In genomic region chr4:143258517-143258916, GRCm38 (mm10) we compare ENCODE assay signal across 7 mouse cellular contexts. TPM values are rescaled to one million over a fixed set of nuclear protein-coding genes. Genes with fewer than 3 reads are reported as not detected.
DNase-seq lines count a peak whose midpoint lies in the region; ATAC-seq and TF ChIP-seq lines count a peak whose summit lies in the region.

No protein-coding gene starts in this region.

- no peak overlapping the region for H3K27ac ChIP-seq in limb, embryonic 10.5 days

- WGBS in limb, embryonic 10.5 days: 34% methylated on average over 19 of the region's 19 CpGs

- H3K4me3 ChIP-seq in E14TG2a.4 (replicated peaks; ENCODE audit: low read length): peak overlapping the region; percentile 51
- peak overlapping the region; percentile 29 for H3K4me3 ChIP-seq in limb, embryonic 10.5 days

- TF ChIP-seq CTCF in E14TG2a.4 (conservative IDR thresholded peaks at IDR 0.05; ENCODE audit: low read length): peak; percentile 44

- H3K9me3 ChIP-seq in E14TG2a.4 (ENCODE audit: low read length): peaks cover 4% of the 10 kb centered on the region; the same call in 1 of the 2 replicates
- no peaks in the 10 kb centered on the region for H3K9me3 ChIP-seq in limb, embryonic 10.5 days (replicated peaks)

- H3K36me3 ChIP-seq in E14TG2a.4 (ENCODE audit: insufficient read depth, low read length): no peaks in the 10 kb centered on the region
- H3K36me3 ChIP-seq in limb, embryonic 10.5 days: no peaks in the 10 kb centered on the region

- DNase-seq in ZHBTc4 (ENCODE audit: low read depth, low spot score): peak; percentile 91
- peak; percentile 27 for DNase-seq in fibroblast of lung, adult 2 months (ENCODE audit: low read depth)
- peak; percentile 93 for DNase-seq in limb, embryonic 10.5 days (ENCODE audit: low spot score)
- peak; percentile 66 for DNase-seq in mesoderm, embryonic 11.5 days (ENCODE audit: low read depth, low spot score)
- DNase-seq in spleen, postnatal 4 days (ENCODE audit: low spot score in 2 of 2): peak; percentile 42 to 83

- ATAC-seq in hematopoietic stem cell, adult 5-6 weeks (replicated peaks in 1 of 2; ENCODE audit: insufficient read depth in 1 of 2, low FRiP score in 2 of 2, low TSS enrichment in 1 of 2, low read depth in 1 of 2, poor library complexity in 2 of 2, severe bottlenecking in 2 of 2): peak; percentile 73 to 79

- H3K4me1 ChIP-seq in E14TG2a.4 (replicated peaks; ENCODE audit: low read depth, low read length): peaks cover 51% of the 10 kb centered on the region
- peaks cover 11% of the 10 kb centered on the region for H3K4me1 ChIP-seq in limb, embryonic 10.5 days

- 0 out of 2 replicates have a peak, but pooled peaks cover 4% of the 10 kb centered on the region for H3K27me3 ChIP-seq in E14TG2a.4 (ENCODE audit: insufficient read depth, low read length)
- H3K27me3 ChIP-seq in limb, embryonic 10.5 days (ENCODE audit: low read depth, poor library complexity, severe bottlenecking): no peaks in the 10 kb centered on the region

RNA-seq across cellular contexts. Expression of gene Pdpn, which starts 40.8 kb away (rescaled TPM):
- total RNA-seq in hematopoietic stem cell, adult 5-6 weeks (2017): not detected in 2 replicates
- polyA plus RNA-seq in limb, embryonic 10.5 days (2016; fragmentation: Nextera tagmentation; extraction: Ambion mirVana): 20.0 and 25.8 TPM in 2 replicates

RNA-seq across cellular contexts. Expression of gene Prdm2, which starts 45.7 kb away (rescaled TPM):
- total RNA-seq in hematopoietic stem cell, adult 5-6 weeks (2017): 18.0 and 19.9 TPM in 2 replicates
- 15.4 and 18.3 TPM in 2 replicates for polyA plus RNA-seq in limb, embryonic 10.5 days (2016; fragmentation: Nextera tagmentation; extraction: Ambion mirVana)

Comparison
In these comparisons a context has a peak if more than half of its experiments do, and no peak if none do; other contexts are left out.
1. DNase-seq: peak in every context shown above with its lines; median percentile 93 in limb, embryonic 10.5 days; 91 in ZHBTc4; 66 in mesoderm, embryonic 11.5 days; 62 in spleen, postnatal 4 days; 27 in fibroblast of lung, adult 2 months.